Mouse (Mus musculus): Measurements from ENCODE around the gene Nphs1. TPM values are rescaled to one million over a fixed set of nuclear protein-coding genes. Genes with fewer than 3 reads are reported as not detected.

Nphs1 gene
- total and polyA plus RNA-seq, 3 experiments, result 1.2 to 2.3 TPM; not detected in 1

- no peak overlapping the region for H3K9ac ChIP-seq (ENCODE audit: control insufficient read depth, low read depth, low read length, poor library complexity, severe bottlenecking)
- H3K9me3 ChIP-seq (replicated peaks; ENCODE audit: insufficient read depth, low read length), result no peaks in the 10 kb centered on the region
- peaks cover 3 to 18% of the 10 kb centered on the region in 2 experiments; a peak in 3 of 4 replicates for H3K4me1 ChIP-seq (ENCODE audit: control insufficient read depth in 1 of 2, insufficient read depth in 2 of 2, low read length in 2 of 2)
- no peak for DNase-seq (ENCODE audit: low read depth, low spot score)
- no peak overlapping the region for H3K27ac ChIP-seq (ENCODE audit: control insufficient read depth, low read depth, low read length)
- no peak for TF ChIP-seq HCFC1 (IDR thresholded peaks at IDR 0.05; ENCODE audit: low read depth, low read length)
- no peak for TF ChIP-seq ZNF384 (IDR thresholded peaks at IDR 0.05; ENCODE audit: low read depth, low read length)
- TF ChIP-seq RCOR1 (IDR thresholded peaks at IDR 0.05; ENCODE audit: low read depth, low read length), result no peak
- TF ChIP-seq ZKSCAN1 (IDR thresholded peaks at IDR 0.05; ENCODE audit: low read depth, low read length), result no peak
- no peak for TF ChIP-seq MXI1 (IDR thresholded peaks at IDR 0.05; ENCODE audit: low read depth, low read length)
- TF ChIP-seq POLR2AphosphoS2 (IDR thresholded peaks at IDR 0.05; ENCODE audit: low read length), result no peak
- TF ChIP-seq NELFE (IDR thresholded peaks at IDR 0.05; ENCODE audit: low read depth, low read length), result no peak
- TF ChIP-seq POLR2AphosphoS5 (IDR thresholded peaks at IDR 0.05; ENCODE audit: borderline replicate concordance, low read depth, low read length), result no peak
- no peak for TF ChIP-seq ZMIZ1 (IDR thresholded peaks at IDR 0.05; ENCODE audit: low read depth, low read length)
- TF ChIP-seq USF1 (IDR thresholded peaks at IDR 0.05; ENCODE audit: low read depth, low read length), result no peak
- TF ChIP-seq ETS1 (IDR thresholded peaks at IDR 0.05; ENCODE audit: low read depth, low read length), result no peak
- TF ChIP-seq MYC (IDR thresholded peaks at IDR 0.05; ENCODE audit: low read depth, low read length), result no peak
- no peak for TF ChIP-seq BHLHE40 (IDR thresholded peaks at IDR 0.05; ENCODE audit: borderline replicate concordance, low read depth, low read length)
- no peak for TF ChIP-seq ELF1 (IDR thresholded peaks at IDR 0.05; ENCODE audit: low read depth, low read length)
- no peak for TF ChIP-seq POLR2A (IDR thresholded peaks at IDR 0.05; ENCODE audit: control insufficient read depth in 1 of 2, insufficient read depth in 1 of 2, low read depth in 1 of 2, low read length in 2 of 2, poor library complexity in 1 of 2)
- TF ChIP-seq SIN3A (IDR thresholded peaks at IDR 0.05; ENCODE audit: low read length), result no peak
- TF ChIP-seq TCF12 (IDR thresholded peaks at IDR 0.05; ENCODE audit: low read depth, low read length), result no peak
- TF ChIP-seq EP300 (IDR thresholded peaks at IDR 0.05; ENCODE audit: low read depth in 1 of 2, low read length in 2 of 2), result no peak
- TF ChIP-seq MAX (IDR thresholded peaks at IDR 0.05; ENCODE audit: low read length), result no peak
- no peak for TF ChIP-seq TBP (IDR thresholded peaks at IDR 0.05; ENCODE audit: low read depth, low read length)
- H3K79me2 ChIP-seq (ENCODE audit: control insufficient read depth, insufficient read depth, low read length, poor library complexity), result no peaks in the 10 kb centered on the region
- peaks cover 0 to 1% of the 10 kb centered on the region in 2 experiments; a peak in 2 of 4 replicates for H3K27me3 ChIP-seq (ENCODE audit: control insufficient read depth in 1 of 2, insufficient read depth in 2 of 2, low read length in 2 of 2)
- peaks cover 0 to 8% of the 10 kb centered on the region in 2 experiments; a peak in 2 of 4 replicates for H3K36me3 ChIP-seq (ENCODE audit: control insufficient read depth in 1 of 2, insufficient read depth in 2 of 2, low read length in 2 of 2)
- H3K4me3 ChIP-seq (ENCODE audit: control insufficient read depth in 1 of 2, insufficient read depth in 1 of 2, low read depth in 2 of 2, low read length in 2 of 2), result no peak overlapping the region
These were observed 48.3 kb upstream of the Nphs1 start for GRCm38 (mm10) chr7:30409789-30410188.

- Histone ChIP-seq H3K9ac (ENCODE audit: control insufficient read depth, low read depth, low read length, poor library complexity, severe bottlenecking) (no peak overlapping the region), H3K4me1 (ENCODE audit: control insufficient read depth in 1 of 2, insufficient read depth in 2 of 2, low read length in 2 of 2) (peaks cover 3 to 18% of the 10 kb centered on the region in 2 experiments; a peak in 3 of 4 replicates), H3K79me2 (ENCODE audit: control insufficient read depth, insufficient read depth, low read length, poor library complexity) (no peaks in the 10 kb centered on the region), H3K27me3 (ENCODE audit: control insufficient read depth in 1 of 2, insufficient read depth in 2 of 2, low read length in 2 of 2) (no peaks in the 10 kb centered on the region; a peak in 1 of 4 replicates), H3K27ac (ENCODE audit: control insufficient read depth, low read depth, low read length) (no peak overlapping the region), H3K4me3 (ENCODE audit: control insufficient read depth in 1 of 2, insufficient read depth in 1 of 2, low read depth in 2 of 2, low read length in 2 of 2) (no peak overlapping the region), H3K9me3 (replicated peaks; ENCODE audit: insufficient read depth, low read length) (no peaks in the 10 kb centered on the region), H3K36me3 (ENCODE audit: control insufficient read depth in 1 of 2, insufficient read depth in 2 of 2, low read length in 2 of 2) (peaks cover 0 to 8% of the 10 kb centered on the region in 2 experiments; a peak in 2 of 4 replicates)
- TF ChIP-seq HCFC1 (IDR thresholded peaks at IDR 0.05; ENCODE audit: low read depth, low read length) (no peak), POLR2A (IDR thresholded peaks at IDR 0.05; ENCODE audit: control insufficient read depth in 1 of 2, insufficient read depth in 1 of 2, low read depth in 1 of 2, low read length in 2 of 2, poor library complexity in 1 of 2) (no peak), TBP (IDR thresholded peaks at IDR 0.05; ENCODE audit: low read depth, low read length) (no peak), RCOR1 (IDR thresholded peaks at IDR 0.05; ENCODE audit: low read depth, low read length) (no peak), POLR2AphosphoS2 (IDR thresholded peaks at IDR 0.05; ENCODE audit: low read length) (no peak), USF1 (IDR thresholded peaks at IDR 0.05; ENCODE audit: low read depth, low read length) (no peak), ZC3H11A (IDR thresholded peaks at IDR 0.05; ENCODE audit: low read depth, low read length) (no peak), SIN3A (IDR thresholded peaks at IDR 0.05; ENCODE audit: low read length) (no peak), MAFK (IDR thresholded peaks at IDR 0.05; ENCODE audit: borderline replicate concordance, low read depth, low read length) (no peak)
- no peak for DNase-seq (ENCODE audit: low read depth, low spot score)
These were observed 47.1 kb upstream of the Nphs1 start for GRCm38 (mm10) chr7:30411023-30411422.
